Mouse (Mus musculus): ENCODE measurements around the gene Tmco3.
"Not testable (repeated sequence)": the region's sequence is repeated elsewhere in the genome, so short reads cannot be mapped to it uniquely, and the experiment has no call there.

Gene Tmco3

DNA sequence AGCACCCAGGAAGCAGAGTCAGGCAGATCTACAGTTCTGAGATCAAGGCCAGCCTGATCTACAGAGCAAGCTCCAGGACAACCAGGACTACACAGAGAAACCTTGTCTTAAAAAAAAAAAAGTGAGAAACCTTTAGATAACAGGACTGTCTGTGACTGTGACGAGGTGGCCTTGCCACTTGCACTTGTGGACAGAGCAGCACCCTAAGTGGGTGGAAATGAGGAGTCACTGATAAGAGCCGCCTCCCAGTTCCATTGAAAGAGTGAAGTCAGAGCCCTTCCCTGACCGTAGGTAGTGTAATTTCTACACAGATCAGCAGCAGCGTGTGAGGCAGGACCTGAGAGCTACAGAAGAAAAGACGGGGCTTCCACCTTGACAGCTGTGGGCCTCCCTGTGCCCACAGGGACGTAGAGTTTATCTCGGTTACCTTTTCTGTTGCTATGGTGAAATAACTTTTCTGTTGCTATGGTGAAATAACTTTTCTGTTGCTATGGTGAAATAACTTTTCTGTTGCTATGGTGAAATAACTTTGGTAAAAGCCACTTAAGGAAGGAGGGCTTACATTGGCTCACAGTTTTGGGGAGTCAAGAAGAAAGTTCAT, 18.4 kb downstream of the Tmco3 start:
- DNase-seq (ENCODE audit: low spot score), result no peak

GRCm38 (mm10) chr8:13306916-13307315, 18.9 kb downstream of the Tmco3 start:
- no peak for DNase-seq (ENCODE audit: low spot score)

DNA sequence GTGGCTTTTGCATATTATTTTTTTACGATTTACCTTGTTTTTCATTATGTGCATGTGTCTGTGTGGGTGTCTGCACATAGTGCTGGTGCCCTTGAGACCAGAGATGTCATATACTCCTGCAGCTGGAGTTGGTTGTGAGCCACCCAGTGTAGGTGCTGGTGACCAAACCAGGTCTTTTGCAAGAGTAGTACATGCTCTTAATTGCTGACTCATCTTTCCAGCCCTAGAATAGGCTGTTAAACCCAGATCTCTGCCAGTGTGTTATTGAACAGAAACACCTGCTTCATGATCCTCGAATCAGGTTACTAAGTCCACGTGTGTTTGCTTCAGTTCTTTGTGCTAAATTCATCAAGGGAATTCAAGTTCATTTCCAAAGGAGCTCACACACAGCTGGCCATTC, 26.9 kb downstream of the Tmco3 start:
- no peak for DNase-seq (ENCODE audit: low spot score)

GRCm38 (mm10) chr8:13316671-13317070, 28.7 kb downstream of the Tmco3 start:
- no peak for DNase-seq (ENCODE audit: low spot score)

DNA sequence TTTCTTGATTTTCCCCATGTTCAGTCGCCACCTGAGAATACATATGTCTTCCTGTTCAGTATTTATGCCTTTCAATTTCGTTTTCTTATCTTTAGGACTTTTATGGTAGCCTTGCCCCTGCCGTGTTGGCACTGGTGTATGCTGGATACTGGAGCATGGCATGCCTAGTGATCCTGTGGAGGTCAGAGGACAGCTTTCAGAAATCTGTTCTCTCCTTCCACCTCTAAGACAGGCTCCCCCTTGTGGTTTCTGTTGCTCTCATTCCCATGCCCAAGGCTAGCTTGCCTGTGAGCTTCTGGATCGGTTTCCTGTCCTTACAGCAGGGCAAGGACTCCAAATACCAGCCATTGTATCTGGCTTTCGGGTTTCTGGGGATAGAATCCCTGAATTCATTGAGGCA, 38.6 kb downstream of the Tmco3 start:
- DNase-seq (ENCODE audit: low spot score), result no peak

- no peak for DNase-seq (ENCODE audit: low spot score)
These were observed 46.7 kb downstream of the Tmco3 start for GRCm38 (mm10) chr8:13334671-13335070.

GRCm38 (mm10) chr8:13337245-13337644, 49.3 kb downstream of the Tmco3 start:
- DNase-seq (ENCODE audit: low spot score), result not testable (repeated sequence)

DNA sequence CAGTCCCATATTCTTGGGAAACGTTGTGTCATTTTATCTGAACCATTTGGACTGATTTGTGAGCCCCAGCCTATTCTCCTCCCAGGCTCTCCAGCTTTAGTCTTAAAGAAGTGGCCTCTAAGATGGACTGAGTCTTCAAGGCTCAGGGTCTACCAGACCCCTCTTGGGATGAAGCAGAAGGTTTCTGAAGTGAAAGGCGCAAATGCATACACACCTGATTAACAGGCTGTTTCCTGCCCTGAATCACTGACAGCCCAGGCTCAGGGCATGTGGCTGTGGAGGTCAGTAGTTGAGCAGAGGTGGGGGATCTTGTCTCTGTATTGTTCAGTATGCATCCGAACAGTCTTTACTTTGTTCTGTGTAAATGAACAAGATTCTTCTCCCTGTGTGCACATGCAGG, 49.7 kb downstream of the Tmco3 start:
- DNase-seq (ENCODE audit: low spot score), result no peak

DNA sequence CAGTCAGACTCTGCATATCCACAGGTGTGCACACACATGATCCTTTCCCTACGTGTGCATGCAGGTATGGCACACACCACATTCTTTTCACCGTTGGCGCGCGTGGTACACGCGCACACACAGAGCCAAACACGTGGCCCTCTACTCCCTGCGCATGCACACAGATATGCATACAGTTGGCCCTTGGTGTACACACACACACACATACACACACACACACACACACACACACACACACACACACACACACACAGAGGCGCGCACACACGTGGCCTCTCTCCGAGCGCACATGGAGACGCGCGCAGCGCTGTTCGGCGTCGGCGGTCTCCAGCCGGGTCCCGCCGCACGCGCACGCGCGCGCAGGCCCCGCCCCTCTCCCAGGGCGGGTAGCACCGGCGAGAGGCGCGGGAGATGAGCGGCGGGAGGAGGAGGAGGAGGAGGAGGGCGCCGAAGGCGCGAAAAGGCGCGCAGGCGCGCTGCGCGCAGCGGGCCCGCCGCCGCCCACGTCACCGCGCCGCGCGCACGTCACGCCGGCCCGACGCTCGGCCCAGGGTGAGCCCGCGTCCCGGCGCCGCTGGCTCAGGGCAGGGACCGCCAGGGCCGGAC, 50.4 kb downstream of the Tmco3 start, which contains the start of gene Tfdp1:
TSS of gene Tfdp1 (plus strand) at position 497 of the 606 bp plus-strand sequence.
- peak; percentile 65 for DNase-seq (ENCODE audit: low spot score)

- DNase-seq (ENCODE audit: low spot score), result peak; percentile 23
These were observed 51.1 kb downstream of the Tmco3 start for GRCm38 (mm10) chr8:13338901-13339645.

DNA sequence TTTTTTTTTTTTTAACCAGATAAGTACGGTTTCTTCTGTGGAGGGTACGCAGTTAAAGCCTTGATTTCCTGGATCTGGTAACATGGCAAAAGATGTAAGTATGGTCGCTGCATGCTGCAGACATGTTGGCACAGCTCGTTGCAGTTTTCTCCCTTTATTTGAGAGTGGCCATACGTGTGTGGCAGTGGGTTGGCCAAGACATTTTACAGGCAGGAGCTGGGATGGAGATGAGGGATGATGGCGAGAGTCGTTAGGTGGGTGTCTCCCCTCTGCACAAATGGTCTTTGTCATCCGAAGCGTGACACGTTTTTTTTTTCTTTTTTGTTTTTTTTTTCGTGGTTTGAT, 51.6 kb downstream of the Tmco3 start:
- no peak for DNase-seq (ENCODE audit: low spot score)

DNA sequence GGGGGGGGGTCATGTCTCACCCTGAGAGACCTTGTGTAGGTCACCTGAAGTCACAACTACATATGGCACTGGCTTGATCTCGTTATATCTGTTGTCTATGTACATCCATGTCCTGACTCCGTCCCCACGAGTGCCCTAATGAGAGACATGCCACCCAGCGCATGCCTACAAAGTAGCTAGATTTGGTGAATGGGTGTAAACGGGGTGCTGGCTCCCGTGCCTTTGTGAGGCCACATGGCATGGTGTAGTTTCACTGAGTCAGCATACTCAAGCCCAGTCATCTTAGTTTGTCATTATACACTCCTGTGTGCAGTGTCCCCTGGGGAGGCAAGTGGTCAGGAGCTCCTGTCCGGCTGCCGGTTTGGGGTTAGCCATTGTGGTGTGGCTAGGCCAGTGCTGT, 52.7 kb downstream of the Tmco3 start:
- DNase-seq (ENCODE audit: low spot score), result no peak

- DNase-seq (ENCODE audit: low spot score), result no peak
These were observed 54.4 kb downstream of the Tmco3 start for GRCm38 (mm10) chr8:13342340-13342739.

DNA sequence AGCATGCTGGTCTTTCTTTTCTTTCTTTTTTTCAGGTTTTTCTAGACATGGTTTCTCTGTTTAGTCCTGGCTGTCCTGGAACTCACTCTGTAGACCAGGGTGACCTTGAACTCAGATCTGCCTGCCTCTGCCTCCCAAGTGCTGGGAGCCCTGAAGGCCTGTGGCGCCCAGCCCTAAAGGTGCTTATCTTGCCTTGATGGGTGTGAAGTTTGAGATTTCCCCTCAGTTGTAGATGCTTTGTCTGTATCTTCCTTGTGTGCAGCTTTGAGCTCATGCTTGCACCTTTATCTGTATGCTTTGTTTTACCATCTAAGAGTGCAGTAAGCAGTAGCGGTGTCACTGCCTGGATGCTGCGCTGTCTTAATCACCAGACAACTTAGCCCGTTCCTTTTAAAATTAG, 55.1 kb downstream of the Tmco3 start:
- DNase-seq (ENCODE audit: low spot score), result no peak

GRCm38 (mm10) chr8:13350052-13350451, 62.1 kb downstream of the Tmco3 start:
- DNase-seq (ENCODE audit: low spot score), result no peak

GRCm38 (mm10) chr8:13351593-13351992, 63.6 kb downstream of the Tmco3 start:
- DNase-seq (ENCODE audit: low spot score), result no peak

GRCm38 (mm10) chr8:13352601-13353000, 64.6 kb downstream of the Tmco3 start:
- DNase-seq (ENCODE audit: low spot score), result no peak

DNA sequence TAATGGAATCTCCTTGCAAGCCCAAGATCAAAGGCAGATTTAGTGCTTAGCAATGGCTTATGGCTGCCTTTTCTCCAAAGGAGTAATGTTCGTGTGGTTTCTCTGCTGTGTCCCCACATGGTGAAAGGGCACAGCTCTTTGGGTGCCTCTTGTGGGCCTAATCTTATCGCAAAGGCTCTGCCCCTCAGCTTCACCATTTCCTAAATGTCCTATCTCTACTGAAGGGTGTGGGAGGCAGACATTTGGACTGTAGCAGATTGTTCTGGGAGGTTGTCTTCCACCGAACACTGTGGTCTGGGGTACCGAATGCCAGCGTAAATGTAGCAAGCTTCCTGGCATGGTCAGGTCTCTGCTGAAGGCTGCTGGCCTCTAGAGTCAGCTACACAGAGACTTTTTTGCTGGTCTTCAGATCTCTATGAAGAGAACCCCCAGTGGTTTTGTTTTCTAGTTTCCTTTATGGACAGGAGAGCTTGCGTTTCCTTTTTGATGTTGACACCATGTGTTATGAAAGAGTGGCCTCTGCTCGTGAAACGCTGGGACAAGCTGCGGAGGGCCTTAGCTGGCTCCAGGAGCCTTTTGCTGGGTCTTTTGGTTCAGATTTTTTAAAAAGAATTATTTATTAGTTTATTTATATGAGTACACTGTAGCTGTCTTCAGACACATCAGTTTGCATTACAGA, 65.3 kb downstream of the Tmco3 start:
- no peak for DNase-seq (ENCODE audit: low spot score)

DNA sequence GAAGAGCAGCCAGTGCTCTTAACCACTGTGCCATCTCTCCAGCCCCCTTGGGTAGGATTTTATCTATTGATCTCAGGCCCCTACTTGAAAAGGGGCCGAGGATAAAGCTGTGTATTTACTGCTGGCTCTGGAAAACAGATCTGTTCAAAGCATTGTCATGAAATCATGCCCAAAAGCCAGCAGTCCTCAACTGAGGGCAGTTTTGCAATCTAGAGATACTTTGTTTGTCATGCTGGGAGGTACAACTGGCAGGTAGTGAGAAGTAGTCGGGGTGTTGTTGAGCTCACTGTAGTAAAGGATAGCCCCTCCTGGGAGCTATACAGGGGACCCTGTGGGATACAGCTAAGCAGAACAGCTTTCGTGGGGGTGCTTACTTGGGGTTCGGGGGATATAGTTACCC, 65.9 kb downstream of the Tmco3 start:
- no peak for DNase-seq (ENCODE audit: low spot score)

DNA sequence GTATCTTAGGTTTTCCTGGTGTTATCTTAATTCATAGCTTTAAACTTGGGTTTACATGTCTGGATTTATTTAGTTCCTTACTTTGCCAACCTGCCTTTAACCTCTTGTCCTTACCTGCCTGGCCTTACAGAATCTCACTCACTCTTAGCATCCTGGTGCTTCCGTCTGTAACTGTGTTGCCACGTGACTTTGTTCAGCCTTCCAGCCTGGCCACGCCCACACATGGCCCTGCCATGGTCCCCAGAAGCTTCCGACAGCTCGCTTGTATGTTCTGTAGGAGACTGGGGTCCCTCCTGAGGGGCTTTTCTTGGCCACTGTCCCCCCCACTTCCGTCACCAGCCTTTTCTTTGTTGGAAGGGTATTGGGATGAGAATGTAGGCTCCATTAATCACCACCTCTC, 68.2 kb downstream of the Tmco3 start:
- no peak for DNase-seq (ENCODE audit: low spot score)

- DNase-seq (ENCODE audit: low spot score), result no peak
These were observed 68.7 kb downstream of the Tmco3 start for GRCm38 (mm10) chr8:13356681-13357080.

DNA sequence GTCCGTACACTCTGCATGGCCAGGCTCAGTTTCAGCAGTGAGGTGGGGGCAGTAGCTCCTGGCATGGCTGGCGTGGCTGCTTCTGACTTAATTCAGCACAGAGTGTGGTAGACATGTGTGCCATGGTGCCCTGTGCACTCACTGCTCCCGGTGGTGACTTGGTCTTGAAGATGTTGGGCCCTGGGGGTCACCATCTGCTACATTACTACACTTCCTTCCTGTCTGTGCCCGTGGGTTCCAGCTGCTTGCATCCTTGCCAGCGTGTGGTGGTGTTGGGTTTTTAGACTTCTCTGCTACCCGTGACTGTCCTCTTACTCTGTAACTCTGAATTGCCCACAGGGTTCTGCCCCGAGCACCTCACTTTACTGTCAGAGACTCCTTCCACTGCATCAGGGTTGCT, 72.2 kb downstream of the Tmco3 start:
- no peak for DNase-seq (ENCODE audit: low spot score)

DNA sequence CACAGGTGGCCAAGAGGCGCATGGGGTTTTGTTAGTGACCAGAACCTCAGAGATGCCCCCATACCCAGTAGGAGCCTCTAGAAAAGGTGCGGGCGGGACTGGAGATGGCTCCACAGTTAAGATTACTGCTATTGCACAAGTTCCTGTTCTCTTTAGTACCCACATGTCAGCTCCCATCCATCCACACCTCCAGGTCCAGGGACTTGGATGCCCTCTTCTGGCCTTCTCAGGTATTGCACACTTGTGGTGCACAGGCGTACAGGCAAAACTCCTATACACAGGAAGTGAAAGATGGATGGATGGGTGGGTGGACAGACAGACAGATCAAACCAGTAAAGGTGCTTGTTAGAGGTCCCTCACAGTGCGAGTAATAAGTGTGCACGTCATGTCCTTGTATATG, 73.9 kb downstream of the Tmco3 start:
- no peak for DNase-seq (ENCODE audit: low spot score)
